Comparison of ENCODE assay signal across 16 mouse cellular contexts in the genomic region with DNA sequence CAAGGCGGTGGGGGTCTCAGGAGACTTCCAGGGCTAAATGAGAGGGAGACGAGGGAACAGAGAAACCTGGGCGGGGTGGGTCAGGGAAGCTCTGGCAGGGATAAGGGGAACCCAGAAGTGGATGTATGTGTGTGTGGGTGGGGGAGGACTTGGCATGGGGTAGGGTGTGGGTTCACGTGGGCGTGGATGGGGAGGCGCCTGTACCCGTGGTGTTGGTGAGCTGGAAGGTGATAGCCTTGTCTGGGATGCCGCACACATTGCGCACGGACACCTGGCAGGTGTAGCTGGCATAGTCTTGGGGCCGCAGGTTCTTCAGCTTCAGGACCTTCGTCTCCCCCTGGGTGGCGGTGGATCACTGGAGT.
A peak's percentile ranks its signal among the peaks of the same experiment; 100 is the strongest.
DNase-seq lines count a peak whose midpoint lies in the region; ATAC-seq and TF ChIP-seq lines count a peak whose summit lies in the region.
"Had no signal": no experiment of that assay in that cellular context is flagged by ENCODE, and none has a peak within 500 bp of the region (broad histone marks: within the 10 kb centered on the region; RNA-seq: fewer than 3 reads in every experiment).

No protein-coding gene starts in this region.

- ATAC-seq in forebrain, embryonic 13.5 days = peak; percentile 45; the same call in 1 of the 2 replicates
- ATAC-seq in forebrain, embryonic 11.5 days (replicated peaks; ENCODE audit: low FRiP score) = no peak
- ATAC-seq in intestine, embryonic 15.5 days = peak; percentile 36; the same call in 1 of the 2 replicates
- no peak for ATAC-seq in intestine, postnatal 0 days
- ATAC-seq in liver, embryonic 13.5 days (ENCODE audit: low read depth) = peak; percentile 65
- no peak for ATAC-seq in inflammation-experienced regulatory T-cells, adult 6 months
- ATAC-seq: intestine, embryonic 16.5 days had no signal

- no peak overlapping the region for H3K4me2 ChIP-seq in forebrain, embryonic 13.5 days
- H3K4me2 ChIP-seq in forebrain, embryonic 11.5 days (ENCODE audit: low read depth, low read length, severe bottlenecking) = no peak overlapping the region
- H3K4me2 ChIP-seq in intestine, embryonic 15.5 days (replicated peaks) = no peak overlapping the region
- H3K4me2 ChIP-seq in intestine, postnatal 0 days (replicated peaks; ENCODE audit: low read depth) = no peak overlapping the region
- H3K4me2 ChIP-seq in liver, embryonic 13.5 days = peak overlapping the region; percentile 12; the same call in 1 of the 2 replicates
- H3K4me2 ChIP-seq: embryonic facial prominence, embryonic 12.5 days; heart, embryonic 15.5 days; limb, embryonic 15.5 days; midbrain, embryonic 11.5 days; stomach, embryonic 15.5 days had no signal

- H3K9ac ChIP-seq in forebrain, embryonic 13.5 days = no peak overlapping the region
- H3K9ac ChIP-seq in forebrain, embryonic 11.5 days (ENCODE audit: low read length) = no peak overlapping the region
- H3K9ac ChIP-seq in intestine, embryonic 15.5 days = no peak overlapping the region
- H3K9ac ChIP-seq in intestine, postnatal 0 days (ENCODE audit: low read depth, low read length) = no peak overlapping the region
- no peak overlapping the region for H3K9ac ChIP-seq in liver, embryonic 13.5 days
- H3K9ac ChIP-seq: embryonic facial prominence, embryonic 12.5 days; heart, embryonic 15.5 days; limb, embryonic 15.5 days; stomach, embryonic 15.5 days had no signal

- TF ChIP-seq POLR2A in cerebellum, adult 2 months (IDR thresholded peaks at IDR 0.05; ENCODE audit: borderline replicate concordance, insufficient read depth, low read length) = no peak

- H3K27me3 ChIP-seq in forebrain, embryonic 13.5 days = no peaks in the 10 kb centered on the region
- H3K27me3 ChIP-seq in forebrain, embryonic 11.5 days (ENCODE audit: control insufficient read depth, insufficient read depth, low read length) = no peaks in the 10 kb centered on the region
- peaks cover 9% of the 10 kb centered on the region for H3K27me3 ChIP-seq in intestine, embryonic 15.5 days (replicated peaks)
- no peaks in the 10 kb centered on the region for H3K27me3 ChIP-seq in intestine, postnatal 0 days (replicated peaks; ENCODE audit: control insufficient read depth, insufficient read depth, low read length)
- H3K27me3 ChIP-seq in E14TG2a.4 (ENCODE audit: insufficient read depth, low read length) = peaks cover 18% of the 10 kb centered on the region
- peaks cover 6% of the 10 kb centered on the region; the same call in 1 of the 2 replicates for H3K27me3 ChIP-seq in liver, embryonic 13.5 days
- no peaks in the 10 kb centered on the region for H3K27me3 ChIP-seq in cerebellum, adult 2 months (ENCODE audit: control insufficient read depth, insufficient read depth, low read length)
- H3K27me3 ChIP-seq: limb, embryonic 15.5 days had no signal

- no peak overlapping the region for H3K27ac ChIP-seq in forebrain, embryonic 13.5 days
- no peak overlapping the region for H3K27ac ChIP-seq in forebrain, embryonic 11.5 days (ENCODE audit: low read depth, low read length)
- H3K27ac ChIP-seq in intestine, embryonic 15.5 days = no peak overlapping the region
- H3K27ac ChIP-seq in intestine, postnatal 0 days (ENCODE audit: low read depth, low read length) = no peak overlapping the region
- no peak overlapping the region for H3K27ac ChIP-seq in liver, embryonic 13.5 days
- no peak overlapping the region for H3K27ac ChIP-seq in cerebellum, adult 2 months (ENCODE audit: insufficient read depth, low read length)
- H3K27ac ChIP-seq: embryonic facial prominence, embryonic 12.5 days; heart, embryonic 15.5 days; kidney, postnatal 0 days; limb, embryonic 15.5 days; stomach, embryonic 15.5 days had no signal

- TF ChIP-seq CTCF in intestine, postnatal 0 days (IDR thresholded peaks at IDR 0.05; ENCODE audit: low read depth) = no peak
- no peak for TF ChIP-seq CTCF in E14TG2a.4 (conservative IDR thresholded peaks at IDR 0.05; ENCODE audit: low read length)
- TF ChIP-seq CTCF in cerebellum, adult 2 months (IDR thresholded peaks at IDR 0.05; ENCODE audit: borderline replicate concordance, insufficient read depth, low read depth, low read length) = no peak

- DNase-seq in forebrain, embryonic 11.5 days (ENCODE audit: low spot score) = no peak
- DNase-seq in liver, embryonic 13.5 days = no peak
- DNase-seq in cerebellum, adult 2 months = no peak

- no peak overlapping the region for H3K4me3 ChIP-seq in forebrain, embryonic 13.5 days
- no peak overlapping the region for H3K4me3 ChIP-seq in forebrain, embryonic 11.5 days (ENCODE audit: low read depth, low read length)
- no peak overlapping the region for H3K4me3 ChIP-seq in intestine, embryonic 15.5 days (replicated peaks)
- H3K4me3 ChIP-seq in intestine, postnatal 0 days (ENCODE audit: low read depth, low read length) = no peak overlapping the region
- peak overlapping the region; percentile 69 for H3K4me3 ChIP-seq in E14TG2a.4 (replicated peaks; ENCODE audit: low read length)
- H3K4me3 ChIP-seq in liver, embryonic 13.5 days (replicated peaks) = no peak overlapping the region
- no peak overlapping the region for H3K4me3 ChIP-seq in cerebellum, adult 2 months (replicated peaks; ENCODE audit: insufficient read depth, low read depth, low read length)
- H3K4me3 ChIP-seq: embryonic facial prominence, embryonic 12.5 days; heart, embryonic 15.5 days; limb, embryonic 15.5 days; myocyte; stomach, embryonic 15.5 days had no signal

- H3K36me3 ChIP-seq in forebrain, embryonic 13.5 days (ENCODE audit: poor library complexity, severe bottlenecking) = peaks cover 25% of the 10 kb centered on the region
- no peaks in the 10 kb centered on the region for H3K36me3 ChIP-seq in forebrain, embryonic 11.5 days (ENCODE audit: control insufficient read depth, insufficient read depth, low read length)
- H3K36me3 ChIP-seq in intestine, embryonic 15.5 days = no peaks in the 10 kb centered on the region
- H3K36me3 ChIP-seq in intestine, postnatal 0 days (ENCODE audit: control insufficient read depth, insufficient read depth) = no peaks in the 10 kb centered on the region
- H3K36me3 ChIP-seq in E14TG2a.4 (ENCODE audit: insufficient read depth, low read length) = no peaks in the 10 kb centered on the region
- no peaks in the 10 kb centered on the region for H3K36me3 ChIP-seq in liver, embryonic 13.5 days
- H3K36me3 ChIP-seq: embryonic facial prominence, embryonic 12.5 days; heart, embryonic 15.5 days; stomach, embryonic 15.5 days had no signal

- H3K9me3 ChIP-seq in forebrain, embryonic 13.5 days (replicated peaks) = no peaks in the 10 kb centered on the region
- H3K9me3 ChIP-seq in forebrain, embryonic 11.5 days (ENCODE audit: control insufficient read depth, low read length) = no peaks in the 10 kb centered on the region
- H3K9me3 ChIP-seq in intestine, embryonic 15.5 days = no peaks in the 10 kb centered on the region
- H3K9me3 ChIP-seq in intestine, postnatal 0 days (ENCODE audit: control insufficient read depth) = no peaks in the 10 kb centered on the region
- H3K9me3 ChIP-seq in E14TG2a.4 (ENCODE audit: low read length) = no peaks in the 10 kb centered on the region
- no peaks in the 10 kb centered on the region for H3K9me3 ChIP-seq in liver, embryonic 13.5 days (replicated peaks)
- H3K9me3 ChIP-seq: embryonic facial prominence, embryonic 12.5 days; heart, embryonic 15.5 days; limb, embryonic 15.5 days; stomach, embryonic 15.5 days had no signal

- H3K4me1 ChIP-seq in forebrain, embryonic 13.5 days = peaks cover 8% of the 10 kb centered on the region
- H3K4me1 ChIP-seq in forebrain, embryonic 11.5 days (replicated peaks; ENCODE audit: control insufficient read depth, insufficient read depth, low read length) = no peaks in the 10 kb centered on the region
- no peaks in the 10 kb centered on the region for H3K4me1 ChIP-seq in intestine, embryonic 15.5 days (replicated peaks)
- no peaks in the 10 kb centered on the region for H3K4me1 ChIP-seq in intestine, postnatal 0 days (replicated peaks; ENCODE audit: control insufficient read depth, insufficient read depth, low read length)
- H3K4me1 ChIP-seq in E14TG2a.4 (replicated peaks; ENCODE audit: low read depth, low read length) = peaks cover 93% of the 10 kb centered on the region
- peaks cover 54% of the 10 kb centered on the region for H3K4me1 ChIP-seq in liver, embryonic 13.5 days (replicated peaks)
- no peaks in the 10 kb centered on the region for H3K4me1 ChIP-seq in cerebellum, adult 2 months (ENCODE audit: control insufficient read depth, insufficient read depth, low read length)
- H3K4me1 ChIP-seq: stomach, embryonic 15.5 days had no signal

- WGBS in forebrain, embryonic 13.5 days = 83% methylated on average over 12 of the region's 13 CpGs
- WGBS in forebrain, embryonic 11.5 days = 84% methylated on average over 13 of the region's 13 CpGs
- 84% methylated on average over 13 of the region's 13 CpGs for WGBS in intestine, embryonic 15.5 days
- 80% methylated on average over 13 of the region's 13 CpGs for WGBS in intestine, postnatal 0 days
- 65% methylated on average over 13 of the region's 13 CpGs for whole genome bisulfite sequencing in liver, embryonic 13.5 days (ENCODE audit: insufficient replicate concordance)
- WGBS in cerebellum, adult 2 months = 80% methylated on average over 13 of the region's 13 CpGs

Comparison
In these comparisons a context has a peak if more than half of its experiments do, and no peak if none do; other contexts are left out.
1. ATAC-seq: peak in forebrain, embryonic 13.5 days (single experiment), intestine, embryonic 15.5 days (single experiment) and liver, embryonic 13.5 days (single experiment); none in forebrain, embryonic 11.5 days (single experiment), intestine, postnatal 0 days (single experiment) and inflammation-experienced regulatory T-cells, adult 6 months (single experiment).